Mouse (Mus musculus) E14TG2a.4 (cell line): ENCODE measurements around the gene Sptssa.

ENCODE experiments used
- CTCF ChIP-seq: conservative IDR thresholded peaks from 2 replicates; pipeline ENCODE4 v1.5.1; 2014; ENCODE audit warnings: low read length
- NANOG ChIP-seq: IDR thresholded peaks from 2 replicates; pipeline ENCODE4 v1.6.1; 2014; ENCODE audit warnings: borderline replicate concordance, low read length, mixed read lengths

GRCm38 (mm10) chr12:54654141-54654540, 2.2 kb downstream of the Sptssa start:
- no peak for TF ChIP-seq NANOG
- no peak for TF ChIP-seq CTCF
